Mouse (Mus musculus) thymus, postnatal 36 days (tissue): ENCODE measurements at regions not wholly inside any gene's neighbourhood (a gene's known extent, or its start where the extent isn't known, plus 50 kb on each side); places are given as distances from the start of the nearest gene placed in this dataset.
"Not testable (repeated sequence)": the region's sequence is repeated elsewhere in the genome, so short reads cannot be mapped to it uniquely, and the experiment has no call there.

Experiments
- DNase-seq, 2 experiments: peaks; one replicate each; pipeline ENCODE4 v3.0.0; 2022; ENCODE audit warnings: mixed read lengths in 2 of 2

DNA sequence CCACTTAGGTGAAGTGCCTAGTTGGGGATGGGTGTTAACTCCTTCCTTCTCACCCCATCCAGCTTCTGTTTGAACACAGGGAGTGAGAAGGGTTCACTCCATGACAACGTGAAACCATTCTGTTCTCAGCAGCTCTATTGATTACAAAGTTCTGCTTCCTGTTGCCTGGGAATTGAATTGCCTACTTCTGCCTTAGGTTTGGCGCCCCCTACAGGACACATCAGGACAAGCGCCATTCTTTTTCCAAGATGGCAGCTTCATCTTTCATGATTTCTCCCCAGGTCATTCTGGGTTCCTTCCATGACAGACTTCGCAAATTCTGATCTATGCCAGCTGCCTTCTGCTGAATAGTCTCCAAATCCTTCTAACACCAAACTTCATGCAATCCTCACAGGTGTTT is 371.5 kb downstream of the Lrig3 start:
- no peak for DNase-seq

DNA sequence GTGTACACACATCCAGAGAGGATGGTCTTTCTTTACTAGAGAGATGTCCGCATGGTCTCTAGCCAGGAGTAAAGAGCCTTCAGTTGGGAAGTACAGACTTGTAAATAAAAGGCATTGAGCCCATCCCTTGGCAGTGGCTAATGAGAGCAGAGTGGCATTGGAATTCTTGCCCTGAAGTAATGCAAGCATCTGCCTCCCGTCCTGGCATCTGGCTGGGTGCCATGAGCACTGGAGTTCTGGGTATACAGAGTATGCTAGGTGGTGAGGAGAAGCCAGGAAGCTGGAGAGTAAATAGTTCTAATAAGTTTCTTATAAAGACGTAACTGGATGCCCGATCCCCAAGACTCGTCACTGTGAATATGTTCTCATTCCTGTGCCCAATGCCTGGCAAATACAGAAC is 367.8 kb downstream of the Lrig3 start:
- DNase-seq: no peak

DNA sequence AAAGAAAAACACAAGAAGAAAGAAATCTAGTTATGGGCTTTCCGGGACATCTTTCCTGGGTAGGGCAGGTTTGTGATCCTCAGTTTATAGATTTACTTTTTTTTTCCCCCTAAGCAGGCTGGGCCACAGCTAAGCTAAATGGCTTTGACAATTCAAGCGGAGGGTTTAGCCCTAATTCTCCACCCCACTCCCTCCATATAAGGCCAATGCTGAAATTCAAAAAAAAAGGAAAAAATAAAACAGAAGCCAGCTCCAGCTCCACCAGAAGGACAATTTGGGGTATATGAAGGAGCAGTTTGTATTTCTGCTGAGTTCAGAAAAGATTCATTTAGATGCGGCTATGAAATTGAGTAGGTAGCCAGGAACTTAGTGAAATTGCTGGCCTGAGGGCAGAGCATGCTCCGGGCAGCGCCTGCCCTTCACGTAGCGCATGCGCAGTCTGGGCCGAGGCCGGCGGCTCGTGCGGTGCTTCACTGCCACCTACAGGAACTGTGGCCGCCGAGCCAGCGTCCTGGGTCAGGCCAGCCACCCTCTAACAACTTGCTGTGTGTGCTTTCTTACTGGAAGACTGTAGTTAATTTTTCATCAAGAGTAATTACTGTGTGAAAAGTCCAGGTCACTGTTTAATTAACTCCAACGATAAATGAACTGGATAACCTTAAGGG is 364.5 kb downstream of the Lrig3 start:
- peak; percentile 6 to 19 for DNase-seq

DNA sequence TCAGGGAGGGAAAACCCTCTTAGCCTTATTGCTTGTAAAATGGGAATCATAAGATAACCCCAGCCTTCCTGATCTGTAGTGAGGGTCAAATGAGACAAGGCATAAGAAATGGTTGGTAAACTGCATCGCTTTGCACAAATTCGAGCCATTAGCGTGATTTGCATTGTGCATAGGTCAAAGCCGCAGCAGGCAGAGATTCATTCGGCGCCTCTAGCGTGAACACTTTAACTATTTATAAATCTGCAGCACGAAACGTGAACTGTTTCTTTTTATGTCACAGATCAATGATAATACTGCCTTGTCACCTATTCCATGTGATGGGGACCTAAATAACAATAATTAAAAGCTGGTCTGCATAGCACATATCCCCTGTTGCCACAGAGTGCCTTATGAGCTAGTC is 354.9 kb downstream of the Lrig3 start:
- no peak for DNase-seq

DNA sequence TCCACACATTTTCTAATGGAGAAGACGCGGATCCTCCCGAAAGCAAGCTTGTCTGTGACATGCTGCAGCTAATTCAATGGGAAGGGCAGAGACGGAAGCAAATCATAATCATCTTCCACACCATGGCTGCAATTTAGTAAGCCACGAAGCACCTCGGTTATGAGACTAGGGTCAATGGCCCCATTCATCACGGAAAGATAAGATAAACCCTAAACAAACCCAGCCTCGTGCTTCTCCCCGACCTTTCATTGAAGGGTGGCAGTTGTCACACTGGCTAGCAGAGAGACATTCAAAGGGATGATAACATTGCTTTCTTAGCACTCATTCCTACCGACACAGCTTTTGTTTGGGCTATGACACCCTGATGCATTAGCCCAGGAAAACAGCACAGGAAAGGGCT is 353.8 kb downstream of the Lrig3 start:
- DNase-seq: no peak

DNA sequence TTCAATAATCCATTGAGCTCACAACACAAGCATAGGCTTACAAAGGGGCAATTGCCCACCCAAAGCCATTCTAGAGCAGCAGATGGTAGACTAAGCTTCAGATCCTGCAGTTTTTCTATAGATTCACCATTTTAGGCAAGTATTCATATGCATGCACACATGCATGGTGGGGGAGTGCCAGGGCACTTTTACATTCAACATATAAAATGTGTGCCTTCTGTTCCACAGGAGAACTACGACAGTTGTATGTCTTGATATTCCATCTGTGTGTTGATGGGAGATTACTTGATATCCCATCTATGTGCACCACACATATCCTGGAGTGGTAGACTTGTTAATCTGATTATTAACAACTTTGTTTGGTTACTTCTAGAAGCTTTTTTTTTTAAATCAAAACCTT is 334.0 kb downstream of the Lrig3 start:
- DNase-seq: no peak

DNA sequence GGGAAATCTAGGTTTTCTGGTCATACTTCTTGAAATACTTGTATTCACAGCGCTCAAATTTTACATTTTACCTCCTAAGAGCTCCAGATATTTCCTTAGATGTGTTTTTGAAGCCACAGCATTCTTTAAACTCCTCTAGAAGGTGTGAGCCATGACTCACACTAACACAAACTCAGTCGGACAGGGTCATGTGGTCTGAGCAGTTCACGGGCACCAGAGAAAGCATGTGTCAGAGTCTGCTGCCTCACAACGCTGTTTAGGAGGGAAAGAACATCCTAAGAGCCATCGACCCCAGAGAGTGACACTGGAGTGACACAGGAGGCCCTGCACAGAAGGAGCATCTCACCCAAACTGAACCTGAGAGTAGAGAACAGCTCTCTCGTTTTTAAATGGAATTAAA is 332.2 kb downstream of the Lrig3 start:
- DNase-seq: no peak

DNA sequence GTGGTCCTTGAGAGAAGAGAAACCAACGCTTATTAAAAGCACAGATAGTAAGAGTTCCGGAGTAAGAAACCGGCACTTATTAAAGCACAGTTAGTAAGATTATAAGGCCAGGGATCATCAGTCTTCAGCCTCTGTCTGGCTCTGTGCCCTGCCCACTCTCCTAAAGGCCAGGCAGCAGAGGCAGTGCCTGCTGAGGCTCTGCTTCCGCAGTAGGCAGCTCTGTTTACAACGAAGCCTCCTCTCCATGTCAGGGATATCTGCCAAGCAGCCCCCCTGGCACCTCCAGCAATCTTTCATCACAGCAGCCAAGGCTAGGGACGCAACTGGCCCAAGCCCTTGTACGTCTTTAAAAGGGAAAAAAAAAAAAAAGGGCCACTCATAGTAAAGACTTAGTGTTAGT is 329.9 kb downstream of the Lrig3 start:
- no peak for DNase-seq

DNA sequence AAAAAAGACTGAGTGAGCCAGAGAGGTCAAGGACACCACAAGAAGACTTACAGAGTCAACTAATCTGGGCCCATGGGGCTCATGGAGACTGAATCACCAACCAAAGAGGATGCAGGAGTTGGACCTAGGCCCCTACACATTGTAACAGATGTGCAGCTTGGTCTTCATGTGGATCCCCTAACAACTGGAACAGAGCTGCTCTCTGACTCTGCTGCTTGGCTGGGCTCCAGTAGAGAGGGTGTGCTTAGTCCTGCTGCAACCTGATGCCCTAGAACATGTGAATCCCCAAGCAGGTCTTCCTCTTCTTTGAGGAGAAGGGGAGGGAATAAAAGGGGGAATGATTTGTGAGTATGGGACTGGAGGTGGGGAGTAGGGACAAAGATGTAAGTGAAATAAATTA is 325.8 kb downstream of the Lrig3 start:
- DNase-seq: no peak

DNA sequence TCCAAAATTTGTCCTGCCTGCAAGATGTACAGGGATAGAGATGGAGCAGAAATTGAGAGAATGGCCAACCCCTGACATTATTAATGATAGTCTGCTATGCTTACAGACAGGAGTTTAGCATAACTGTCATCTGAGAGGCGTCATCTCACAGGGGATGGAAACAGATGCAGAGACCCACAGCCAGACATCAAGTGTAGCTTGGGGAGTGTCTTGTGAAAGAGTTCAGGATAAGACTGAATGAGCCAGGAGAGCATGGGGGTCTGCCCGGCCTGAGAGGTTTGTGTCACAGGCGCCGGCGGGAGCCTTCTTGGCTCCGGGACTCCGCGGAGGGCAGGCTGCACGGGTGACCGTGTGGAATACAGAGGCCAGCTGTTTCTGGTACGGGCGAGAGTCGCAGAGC is 319.1 kb downstream of the Lrig3 start:
- DNase-seq: not testable (repeated sequence)

DNA sequence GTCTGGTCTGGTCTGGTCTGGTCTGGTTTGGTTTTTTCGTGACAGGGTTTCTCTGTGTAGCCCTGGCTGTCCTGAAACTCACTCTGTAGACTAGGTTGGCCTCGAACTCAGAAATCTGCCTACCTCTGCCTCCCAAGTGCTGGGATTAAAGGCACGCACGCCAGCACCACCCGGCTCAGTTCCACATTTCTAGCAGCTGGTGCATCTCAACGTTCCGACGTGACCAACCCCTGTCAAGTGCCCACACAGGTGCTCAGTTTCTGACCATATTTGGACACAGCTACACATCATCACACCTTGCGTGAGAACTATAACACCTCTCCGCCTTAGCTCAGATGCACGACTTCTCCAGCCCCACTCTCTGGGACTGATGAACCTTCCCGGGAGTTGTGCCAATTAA is 304.4 kb downstream of the Lrig3 start:
- no peak for DNase-seq

DNA sequence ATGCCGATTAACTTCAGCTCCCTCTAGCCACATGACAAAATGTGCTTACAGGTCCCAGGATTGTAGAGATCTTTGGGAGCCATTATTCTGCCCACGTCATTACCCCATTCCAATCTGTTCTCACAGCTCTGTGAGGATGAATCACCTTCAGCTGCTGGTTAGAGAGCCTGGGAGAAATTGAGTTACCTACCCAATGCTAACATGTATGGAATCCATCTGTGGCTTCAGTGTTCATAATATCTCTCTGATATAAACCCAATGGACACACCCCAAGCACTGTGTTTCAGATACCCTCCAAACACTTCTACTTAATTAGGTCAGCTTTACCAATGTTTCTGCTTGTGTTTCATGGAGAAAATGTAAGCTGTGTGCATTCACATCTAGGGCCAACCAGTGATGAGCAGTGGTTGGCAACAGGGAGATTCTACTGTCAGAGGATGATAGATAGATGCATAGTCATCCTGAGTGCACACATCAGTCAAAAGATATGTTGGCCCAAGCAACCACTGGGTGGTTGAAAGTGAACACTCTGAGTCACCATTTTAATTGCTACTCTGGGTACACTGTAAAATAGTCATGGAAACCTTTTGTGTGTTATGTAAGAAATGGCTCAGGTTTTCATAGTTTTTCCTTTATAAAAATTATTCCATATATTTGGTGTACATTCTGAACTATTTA is 301.5 kb downstream of the Lrig3 start:
- no peak for DNase-seq

DNA sequence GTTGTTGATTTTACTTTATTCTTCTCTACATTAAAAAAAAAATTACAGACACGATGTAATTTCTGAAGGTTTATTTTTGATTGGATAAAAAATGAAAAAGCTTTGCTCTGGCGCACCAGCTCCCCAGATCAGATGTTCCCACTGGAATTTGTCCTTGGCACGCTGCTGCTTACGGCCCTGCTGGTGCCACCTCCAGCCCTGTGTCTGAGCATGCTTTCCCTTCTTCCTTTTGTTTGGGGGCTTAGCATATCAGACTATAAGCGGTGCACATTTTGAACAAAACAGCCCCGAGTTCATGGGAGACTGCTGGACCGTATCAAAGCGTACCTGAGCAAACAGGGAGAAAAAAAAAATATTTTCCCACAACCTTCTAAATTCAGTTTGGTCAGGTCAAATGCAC is 291.2 kb downstream of the Lrig3 start:
- no peak for DNase-seq

DNA sequence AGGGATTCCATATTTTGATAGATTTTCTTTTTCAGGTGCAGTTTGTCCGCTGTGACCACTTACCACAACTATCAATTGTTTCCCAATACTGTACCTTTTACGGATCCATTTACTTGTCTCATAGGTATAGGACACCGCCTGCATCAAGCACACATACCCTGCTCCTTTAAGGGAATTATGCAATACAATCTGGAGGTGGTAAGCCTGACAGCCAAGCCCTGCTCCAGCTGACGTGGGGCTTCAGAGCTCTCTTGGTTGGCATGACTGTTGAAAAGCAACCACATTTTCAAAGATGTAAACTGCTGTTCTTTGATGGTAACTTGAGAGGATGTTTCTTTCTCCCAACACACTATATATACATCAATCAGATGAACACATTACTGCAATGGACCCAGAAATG is 288.2 kb downstream of the Lrig3 start:
- no peak for DNase-seq

DNA sequence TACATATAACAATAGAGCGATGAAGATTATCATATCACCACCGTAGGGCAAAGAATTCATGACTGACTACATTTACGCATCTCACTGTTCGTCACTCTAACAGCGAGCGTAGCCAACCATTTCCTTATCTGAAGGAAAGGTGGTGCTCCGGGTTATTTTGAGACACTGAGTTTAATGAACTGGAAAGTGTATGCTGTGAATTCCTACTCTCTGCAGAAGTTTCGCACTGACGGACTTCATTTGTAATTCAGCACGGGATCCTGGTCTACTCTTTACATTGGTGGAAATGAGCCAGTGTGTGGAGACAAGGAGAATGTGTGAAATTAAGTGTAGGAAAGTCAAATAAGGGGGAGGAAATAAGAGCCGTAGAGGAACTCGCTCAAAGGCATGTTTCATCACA is 283.2 kb downstream of the Lrig3 start:
- DNase-seq: no peak

DNA sequence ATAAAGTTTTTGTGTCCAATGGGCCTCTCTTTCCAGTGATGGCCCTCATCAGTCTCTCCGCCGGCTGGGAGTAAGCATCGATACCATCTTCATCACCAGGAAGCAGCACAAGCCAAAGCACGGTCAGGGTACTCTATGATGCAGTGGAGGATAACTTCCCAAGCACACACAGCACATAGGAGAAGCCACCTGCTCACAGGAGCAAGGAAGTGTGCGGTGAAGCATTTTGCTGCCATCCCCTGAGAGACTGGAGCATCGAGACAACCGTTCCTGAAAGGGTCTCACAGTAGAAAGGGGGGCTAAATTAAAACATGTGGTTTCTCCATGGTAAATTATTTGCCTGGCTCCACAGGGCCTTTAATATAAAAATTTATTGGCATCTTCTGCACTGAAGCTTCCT is 277.1 kb downstream of the Lrig3 start:
- DNase-seq: no peak

DNA sequence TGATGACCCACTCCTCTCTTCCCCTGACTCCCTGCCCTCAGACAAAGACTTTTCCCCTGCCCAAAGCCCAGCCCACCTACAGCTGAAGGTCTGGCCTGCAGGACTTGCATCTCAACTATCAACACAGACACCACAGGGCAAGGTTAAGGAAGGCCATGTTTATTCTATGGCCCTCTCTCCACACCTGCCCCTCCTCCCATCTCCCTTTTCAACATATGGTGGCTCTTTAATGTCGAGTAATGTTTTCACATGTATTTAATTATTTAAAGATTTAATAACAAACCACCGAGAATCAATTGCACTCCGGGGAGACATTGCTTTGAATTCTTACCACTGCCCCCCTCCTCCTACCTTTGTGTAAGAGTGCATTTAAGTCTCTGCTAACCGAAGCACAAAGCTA is 273.6 kb downstream of the Lrig3 start:
- DNase-seq: no peak
